Mouse (Mus musculus) forebrain, embryonic 13.5 days (tissue): ENCODE measurements around the gene Pacsin2. TPM values are rescaled to one million over a fixed set of nuclear protein-coding genes. Genes with fewer than 3 reads are reported as not detected.

ENCODE experiments used
- polyA plus RNA-seq: library from polyadenylated mRNA; unstranded; fragments of >200 nt; fragmentation: Nextera tagmentation; extraction: Ambion mirVana; gene quantifications from 2 replicates; pipeline ENCODE4 v1.2.1, GENCODE M21; 2015

Pacsin2 gene
- polyA plus RNA-seq, 1 experiment from 2014 or later, result 26.0 TPM

Other genes starting within 250 kb of the Pacsin2 start
- gene A4galt, start 212.8 kb downstream of the Pacsin2 start, polyA plus RNA-seq, result 1.5 and 2.2 TPM in 2 replicates
- gene Arfgap3, start 114.4 kb downstream of the Pacsin2 start, polyA plus RNA-seq, result 33.6 and 37.3 TPM in 2 replicates
- gene Ttll1, start 46.3 kb upstream of the Pacsin2 start, polyA plus RNA-seq, result 69.8 and 79.8 TPM in 2 replicates
- gene Bik, start 62.3 kb upstream of the Pacsin2 start, polyA plus RNA-seq, result 1.5 and 1.6 TPM in 2 replicates
- gene Tspo, start 99.0 kb upstream of the Pacsin2 start, polyA plus RNA-seq, result 12.2 and 14.7 TPM in 2 replicates
- gene Mcat, start 99.2 kb upstream of the Pacsin2 start, polyA plus RNA-seq, result 32.4 and 38.9 TPM in 2 replicates
- 40.7 and 46.2 TPM in 2 replicates for gene Ttll12, start 130.6 kb upstream of the Pacsin2 start, polyA plus RNA-seq